Mouse (Mus musculus): ENCODE results near the gene Nnat. TPM values are rescaled to one million over a fixed set of nuclear protein-coding genes. Genes with fewer than 3 reads are reported as not detected.
"Not testable (repeated sequence)": the region's sequence is repeated elsewhere in the genome, so short reads cannot be mapped to it uniquely, and the experiment has no call there.

The Nnat gene
- polyA plus RNA-seq, 1 experiment from 2014 or later, result 340 TPM

GRCm38 (mm10) chr2:157566260-157566952 is 6.5 kb downstream of the Nnat start:
- under 1% methylated on average over 36 of the region's 36 CpGs for WGBS
- peaks cover 6% of the 10 kb centered on the region; the same call in 1 of the 2 replicates for H3K9me3 ChIP-seq (replicated peaks)
- peak; percentile 81 for ATAC-seq (ENCODE audit: insufficient number of reproducible peaks, low FRiP score, low TSS enrichment, low read depth)
- H3K4me2 ChIP-seq (replicated peaks), result peak overlapping the region; percentile 83
- H3K27me3 ChIP-seq, result no peaks in the 10 kb centered on the region
- peak overlapping the region; percentile 97 for H3K27ac ChIP-seq (replicated peaks)
- H3K36me3 ChIP-seq, result peaks cover 19% of the 10 kb centered on the region
- peak overlapping the region; percentile 100 for H3K4me3 ChIP-seq (replicated peaks)
- peaks cover 32% of the 10 kb centered on the region for H3K4me1 ChIP-seq
- peak overlapping the region; percentile 92 for H3K9ac ChIP-seq

- Histone ChIP-seq H3K4me2 (replicated peaks) (peak overlapping the region; percentile 83), H3K27me3 (no peaks in the 10 kb centered on the region), H3K4me1 (peaks cover 25% of the 10 kb centered on the region), H3K9ac (no peak overlapping the region), H3K9me3 (replicated peaks) (no peaks in the 10 kb centered on the region), H3K4me3 (replicated peaks) (peak overlapping the region; percentile 100), H3K36me3 (0 out of 2 replicates have a peak, but pooled peaks cover 9% of the 10 kb centered on the region), H3K27ac (replicated peaks) (peak overlapping the region; percentile 97)
- 83% methylated on average over 11 of the region's 11 CpGs for WGBS
- no peak for ATAC-seq (ENCODE audit: insufficient number of reproducible peaks, low FRiP score, low TSS enrichment, low read depth)
Observed at GRCm38 (mm10) chr2:157567235-157567961, 7.5 kb downstream of the Nnat start.

GRCm38 (mm10) chr2:157568881-157569280 is 9.0 kb downstream of the Nnat start:
- Histone ChIP-seq H3K4me1 (peaks cover 23% of the 10 kb centered on the region), H3K36me3 (no peaks in the 10 kb centered on the region), H3K4me2 (replicated peaks) (no peak overlapping the region), H3K9me3 (replicated peaks) (no peaks in the 10 kb centered on the region), H3K27me3 (no peaks in the 10 kb centered on the region), H3K4me3 (replicated peaks) (no peak overlapping the region), H3K27ac (replicated peaks) (no peak overlapping the region), H3K9ac (no peak overlapping the region)
- 36% methylated on average over 2 of the region's 2 CpGs for WGBS
- ATAC-seq (ENCODE audit: insufficient number of reproducible peaks, low FRiP score, low TSS enrichment, low read depth), result no peak

GRCm38 (mm10) chr2:157569796-157570485 is 10.1 kb downstream of the Nnat start:
- WGBS, result 62% methylated on average over 9 of the region's 9 CpGs

GRCm38 (mm10) chr2:157571224-157571832 is 11.4 kb downstream of the Nnat start, which contains the start of gene Blcap:
Blcap (minus strand) TSS chr2:157571274.
- Histone ChIP-seq H3K27me3 (no peaks in the 10 kb centered on the region), H3K36me3 (no peaks in the 10 kb centered on the region), H3K9ac (no peak within 1 kb of the TSS), H3K27ac (replicated peaks) (no peak within 1 kb of the TSS), H3K9me3 (replicated peaks) (no peaks in the 10 kb centered on the region), H3K4me3 (replicated peaks) (no peak within 1 kb of the TSS), H3K4me1 (peaks cover 10% of the 10 kb centered on the region), H3K4me2 (replicated peaks) (no peak within 1 kb of the TSS)
- ATAC-seq (ENCODE audit: insufficient number of reproducible peaks, low FRiP score, low TSS enrichment, low read depth), result no peak
- WGBS, result 9% methylated on average over 6 of the region's 6 CpGs

More at GRCm38 (mm10) chr2:157569796-157570485, 10.1 kb downstream of the Nnat start:
- Histone ChIP-seq H3K4me1 (peaks cover 16% of the 10 kb centered on the region), H3K27ac (replicated peaks) (no peak overlapping the region), H3K4me3 (replicated peaks) (no peak overlapping the region), H3K9ac (no peak overlapping the region), H3K4me2 (replicated peaks) (no peak overlapping the region), H3K27me3 (no peaks in the 10 kb centered on the region), H3K9me3 (replicated peaks) (no peaks in the 10 kb centered on the region), H3K36me3 (no peaks in the 10 kb centered on the region)
- ATAC-seq (ENCODE audit: insufficient number of reproducible peaks, low FRiP score, low TSS enrichment, low read depth), result no peak

- Histone ChIP-seq H3K4me1 (no peaks in the 10 kb centered on the region), H3K9ac (no peak overlapping the region), H3K9me3 (replicated peaks) (no peaks in the 10 kb centered on the region), H3K4me3 (replicated peaks) (no peak overlapping the region), H3K27ac (replicated peaks) (no peak overlapping the region), H3K27me3 (no peaks in the 10 kb centered on the region), H3K4me2 (replicated peaks) (no peak overlapping the region), H3K36me3 (no peaks in the 10 kb centered on the region)
- 70% methylated on average over 2 of the region's 2 CpGs for WGBS
- ATAC-seq (ENCODE audit: insufficient number of reproducible peaks, low FRiP score, low TSS enrichment, low read depth), result no peak
Observed at GRCm38 (mm10) chr2:157572786-157573185, 12.9 kb downstream of the Nnat start.

- ATAC-seq (ENCODE audit: insufficient number of reproducible peaks, low FRiP score, low TSS enrichment, low read depth), result not testable (repeated sequence)
Observed at GRCm38 (mm10) chr2:157585351-157585750, 25.5 kb downstream of the Nnat start.

GRCm38 (mm10) chr2:157596876-157597566 is 37.1 kb downstream of the Nnat start:
- H3K4me3 ChIP-seq (replicated peaks), result no peak overlapping the region
- 67% methylated on average over 22 of the region's 22 CpGs for WGBS
- H3K27ac ChIP-seq (replicated peaks), result no peak overlapping the region
- H3K4me2 ChIP-seq (replicated peaks), result no peak overlapping the region
- H3K9me3 ChIP-seq (replicated peaks), result no peaks in the 10 kb centered on the region
- no peak overlapping the region for H3K9ac ChIP-seq
- H3K4me1 ChIP-seq, result no peaks in the 10 kb centered on the region
- H3K27me3 ChIP-seq, result no peaks in the 10 kb centered on the region
- no peak for ATAC-seq (ENCODE audit: insufficient number of reproducible peaks, low FRiP score, low TSS enrichment, low read depth)
- H3K36me3 ChIP-seq, result no peaks in the 10 kb centered on the region

More at GRCm38 (mm10) chr2:157585351-157585750, 25.5 kb downstream of the Nnat start:
- not testable (repeated sequence) for H3K9ac ChIP-seq; H3K36me3 ChIP-seq; H3K4me3 ChIP-seq (replicated peaks); H3K4me1 ChIP-seq; H3K27ac ChIP-seq (replicated peaks); H3K27me3 ChIP-seq; H3K4me2 ChIP-seq (replicated peaks); H3K9me3 ChIP-seq (replicated peaks)
- 6% methylated on average over 7 of the region's 7 CpGs for WGBS

GRCm38 (mm10) chr2:157601435-157601839 is 41.6 kb downstream of the Nnat start:
- no peak overlapping the region for H3K4me3 ChIP-seq (replicated peaks)
- H3K4me2 ChIP-seq (replicated peaks), result no peak overlapping the region
- WGBS, result 44% methylated on average over 6 of the region's 6 CpGs
- H3K27me3 ChIP-seq, result peaks cover 7% of the 10 kb centered on the region; the same call in 1 of the 2 replicates
- no peak overlapping the region for H3K27ac ChIP-seq (replicated peaks)
- ATAC-seq (ENCODE audit: insufficient number of reproducible peaks, low FRiP score, low TSS enrichment, low read depth), result no peak
- H3K36me3 ChIP-seq, result no peaks in the 10 kb centered on the region
- H3K4me1 ChIP-seq, result no peaks in the 10 kb centered on the region
- no peak overlapping the region for H3K9ac ChIP-seq
- no peaks in the 10 kb centered on the region for H3K9me3 ChIP-seq (replicated peaks)

- Histone ChIP-seq H3K27ac (replicated peaks) (no peak overlapping the region), H3K27me3 (peaks cover 7% of the 10 kb centered on the region; the same call in 1 of the 2 replicates), H3K4me3 (replicated peaks) (no peak overlapping the region), H3K36me3 (no peaks in the 10 kb centered on the region), H3K4me1 (peaks cover 7% of the 10 kb centered on the region; the same call in 1 of the 2 replicates), H3K9me3 (replicated peaks) (no peaks in the 10 kb centered on the region), H3K9ac (no peak overlapping the region), H3K4me2 (replicated peaks) (no peak overlapping the region)
- no peak for ATAC-seq (ENCODE audit: insufficient number of reproducible peaks, low FRiP score, low TSS enrichment, low read depth)
- 6% methylated on average over 18 of the region's 18 CpGs for WGBS
Observed at GRCm38 (mm10) chr2:157605025-157605675, 45.3 kb downstream of the Nnat start.

Data from embryonic facial prominence, embryonic 15.5 days (tissue).